Mouse (Mus musculus) testis, postnatal 14 days (tissue): ENCODE measurements around the gene Ablim1.
A peak's percentile ranks its signal among the peaks of the same experiment; 100 is the strongest.

Experiments used
- DNase-seq: peaks from one replicate; pipeline ENCODE4 v3.0.0; 2021; ENCODE audit warnings: low spot score

The Ablim1 gene

DNA sequence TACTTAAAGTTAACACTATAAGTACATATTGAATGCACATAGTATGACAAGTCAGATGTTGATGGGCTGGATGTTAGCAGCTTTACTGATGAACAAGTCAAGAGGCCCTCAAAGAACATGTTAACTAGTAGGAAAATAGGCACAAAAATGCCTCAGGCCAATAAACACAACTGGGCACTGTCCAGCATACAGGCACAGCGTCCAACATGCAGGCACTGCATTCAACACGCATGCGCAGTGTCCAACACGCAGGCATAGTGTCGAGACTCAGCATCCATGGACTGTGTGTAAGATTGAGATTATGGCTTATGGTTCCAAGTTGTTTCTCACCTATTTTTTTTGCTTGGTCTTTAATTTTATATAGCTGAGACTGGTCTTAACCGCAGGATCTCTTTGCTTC is 92.1 kb downstream of the Ablim1 start:
- no peak for DNase-seq

DNA sequence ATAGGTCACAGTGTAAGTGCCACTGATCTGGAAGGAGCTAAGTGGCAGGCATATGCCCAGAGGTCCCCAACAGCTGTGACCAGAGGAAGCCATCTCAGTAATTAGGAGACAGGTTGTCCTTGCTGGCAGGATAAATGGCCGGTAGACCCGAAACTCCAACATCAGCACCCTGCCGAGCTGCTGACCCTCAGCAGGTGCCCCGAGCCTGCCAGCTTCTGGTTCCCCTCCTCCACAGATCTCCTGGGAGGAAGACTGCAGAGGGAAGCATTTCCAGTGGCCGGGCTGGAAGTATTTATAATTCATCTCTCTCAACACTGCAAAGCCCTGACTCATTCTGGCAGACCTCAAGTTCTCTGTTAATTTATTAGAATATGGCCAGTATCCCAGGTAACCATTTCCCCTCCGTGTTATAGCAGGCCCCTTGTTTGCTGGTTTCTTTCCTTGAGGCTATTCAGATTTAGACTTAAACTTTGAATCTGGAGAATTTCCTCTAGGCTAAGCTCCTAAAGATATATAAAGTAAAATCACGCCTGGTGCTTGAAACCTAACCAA is 93.0 kb downstream of the Ablim1 start:
- DNase-seq, result no peak

DNA sequence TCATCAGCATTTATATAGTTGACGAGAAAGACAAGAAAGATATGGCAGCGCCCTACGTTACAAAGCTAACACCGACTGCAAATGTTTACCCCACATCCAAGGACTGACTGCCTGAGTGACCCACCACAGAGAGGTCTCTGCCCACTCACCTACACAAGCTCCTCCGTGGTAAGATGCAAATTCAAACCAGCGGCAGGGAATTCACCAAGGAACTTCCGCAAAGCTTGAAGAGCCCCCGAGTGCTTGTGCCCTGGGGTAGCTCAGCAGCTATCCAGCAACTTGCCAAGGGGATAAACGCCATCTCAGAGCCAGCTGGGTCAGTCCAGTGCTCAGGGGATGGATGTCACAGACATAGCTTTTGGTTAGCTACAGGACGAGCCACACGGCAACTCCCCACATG is 95.0 kb downstream of the Ablim1 start:
- DNase-seq, result no peak

DNA sequence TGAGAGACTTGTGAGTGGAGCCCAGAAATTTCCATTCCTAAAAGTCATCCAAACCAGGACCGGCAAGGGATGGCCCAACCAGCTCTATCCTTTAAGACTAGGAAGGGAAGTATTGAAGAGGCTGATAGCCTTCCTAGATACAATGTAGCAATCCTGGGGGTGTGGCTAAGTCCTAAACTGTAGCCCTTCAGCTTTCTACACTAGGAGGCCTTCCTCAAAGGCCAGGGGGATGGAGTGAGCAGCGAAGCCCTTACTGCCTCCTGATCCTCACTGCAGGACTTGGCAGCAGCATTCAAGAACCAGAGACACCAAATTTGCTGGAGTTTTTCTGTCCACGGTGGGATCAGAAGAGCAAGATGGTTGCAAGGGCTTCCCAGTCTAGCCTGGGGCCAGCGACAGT is 97.6 kb downstream of the Ablim1 start:
- peak; percentile 46 for DNase-seq

DNA sequence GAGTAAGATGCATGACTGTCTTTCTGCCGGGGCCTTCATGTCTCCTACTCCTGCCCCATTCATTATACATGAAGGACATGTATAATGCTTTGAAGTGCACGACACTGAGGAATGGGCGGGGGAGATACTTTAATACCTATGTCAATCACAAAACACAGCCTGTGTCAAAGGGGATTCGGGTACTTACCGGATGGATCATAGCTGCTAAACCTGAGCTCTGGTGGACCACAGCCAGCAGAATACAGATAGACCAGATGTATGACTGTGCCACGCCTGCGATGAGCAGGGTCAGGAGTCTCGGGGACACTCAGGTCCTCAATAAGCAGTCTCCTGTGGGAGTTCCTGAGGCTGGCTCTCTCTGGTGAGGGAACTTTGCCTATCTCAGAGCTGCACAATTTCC is 99.2 kb downstream of the Ablim1 start:
- no peak for DNase-seq

DNA sequence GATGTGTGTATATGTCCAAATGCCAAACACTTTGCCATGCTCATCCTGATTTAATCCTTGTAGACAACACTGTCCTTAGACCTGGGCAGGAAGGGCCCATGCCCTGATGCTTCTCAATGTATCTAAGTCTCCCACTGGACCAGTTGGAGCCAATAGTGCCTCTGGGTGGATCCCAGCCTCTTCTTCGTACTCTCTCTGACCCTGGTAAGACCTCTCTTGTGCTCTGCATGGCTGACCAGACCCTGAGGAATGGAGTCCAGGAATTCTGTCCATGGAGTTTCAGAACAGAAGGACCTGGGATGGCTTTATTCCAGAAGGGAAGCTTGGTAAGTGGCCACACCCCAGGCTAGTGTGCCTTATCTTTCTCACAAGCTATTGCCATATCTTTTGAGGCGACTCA is 102.3 kb downstream of the Ablim1 start:
- DNase-seq, result no peak

DNA sequence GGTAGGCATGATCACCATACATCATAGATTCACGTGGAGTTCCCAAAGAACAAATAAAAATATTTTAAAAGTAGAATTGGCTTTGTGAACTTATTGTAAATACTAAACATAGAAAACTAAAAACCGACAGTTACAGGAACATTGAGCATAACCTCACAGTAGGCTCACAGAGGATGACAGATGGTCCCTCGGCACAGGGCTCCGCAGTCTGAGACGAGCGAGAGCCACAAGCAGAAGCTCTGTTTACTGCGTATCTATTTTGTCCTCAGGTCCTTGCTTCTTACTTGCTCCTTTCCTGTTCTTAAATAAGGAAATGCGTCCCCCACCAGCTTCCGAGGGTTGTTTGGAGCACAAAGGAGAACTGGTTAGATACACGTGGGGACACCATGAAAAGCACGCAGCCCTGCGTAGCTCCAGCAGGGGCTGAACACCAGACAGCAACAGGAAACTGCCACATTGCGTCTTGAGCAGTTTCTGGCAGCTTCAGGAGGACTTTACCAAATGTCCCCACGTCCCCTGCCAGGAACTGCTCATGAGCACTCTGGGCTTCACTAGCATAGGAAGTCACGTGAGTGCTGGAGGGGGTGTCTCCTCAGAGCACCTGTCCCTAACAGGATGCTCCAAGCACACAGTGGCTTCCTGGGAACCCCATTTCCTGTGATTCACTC is 103.1 kb downstream of the Ablim1 start:
- DNase-seq, result no peak

DNA sequence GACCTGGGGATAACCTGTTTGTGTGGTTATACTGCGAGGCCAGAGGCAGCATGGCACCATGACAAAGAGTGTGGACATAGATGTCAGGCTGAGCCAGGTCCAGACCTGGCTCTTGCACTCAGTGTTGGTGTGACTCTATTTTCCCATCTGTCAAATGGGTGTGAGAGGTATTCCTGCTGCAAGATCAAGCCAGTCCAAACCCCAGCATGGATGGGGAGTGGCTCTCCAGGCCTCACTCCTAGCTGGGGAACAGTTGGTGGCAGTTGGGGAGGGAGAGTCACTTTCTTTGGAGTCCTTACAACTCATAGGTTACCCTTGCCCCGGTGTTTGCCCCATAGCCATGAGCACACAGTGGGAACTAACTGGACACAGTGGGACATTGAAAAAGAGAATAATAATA is 103.8 kb downstream of the Ablim1 start:
- DNase-seq, result no peak

DNA sequence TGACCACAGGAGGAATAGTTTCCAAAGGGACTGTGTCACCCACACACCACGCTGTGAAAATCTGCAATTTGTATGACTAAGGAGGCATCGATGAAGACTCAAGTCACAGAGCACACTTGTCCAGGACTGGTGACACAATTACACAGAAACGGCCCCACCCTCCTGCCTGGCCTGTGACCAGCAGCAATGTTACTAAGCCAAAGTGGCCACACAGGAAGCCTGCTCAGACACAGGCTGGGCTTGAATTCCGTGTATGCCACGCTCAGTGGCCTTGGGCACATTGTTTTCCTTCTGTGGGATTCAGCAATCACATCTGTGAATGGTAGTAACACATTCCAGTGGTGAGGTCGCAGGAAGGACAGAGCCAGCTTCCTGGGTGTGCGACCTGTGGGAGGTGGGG is 110.6 kb downstream of the Ablim1 start:
- no peak for DNase-seq

DNA sequence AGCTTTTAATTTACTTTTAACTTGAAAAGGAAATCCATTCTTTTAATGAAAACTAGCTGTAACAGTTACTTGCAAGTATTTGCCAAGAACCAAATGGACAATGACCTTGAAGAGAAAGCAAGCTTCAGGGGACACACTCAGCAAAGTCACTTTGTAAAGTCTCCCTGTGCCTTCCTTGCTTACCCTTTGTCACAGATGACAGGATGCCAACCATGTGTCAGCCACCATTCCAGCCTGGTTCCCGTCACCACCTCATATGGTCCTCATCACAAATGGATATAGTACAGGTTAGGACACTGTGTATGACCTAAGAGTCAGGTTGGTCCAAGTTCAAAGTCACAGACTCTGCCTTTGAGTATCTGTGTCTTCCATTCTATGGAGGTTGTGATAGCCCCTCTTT is 112.2 kb downstream of the Ablim1 start:
- no peak for DNase-seq

DNA sequence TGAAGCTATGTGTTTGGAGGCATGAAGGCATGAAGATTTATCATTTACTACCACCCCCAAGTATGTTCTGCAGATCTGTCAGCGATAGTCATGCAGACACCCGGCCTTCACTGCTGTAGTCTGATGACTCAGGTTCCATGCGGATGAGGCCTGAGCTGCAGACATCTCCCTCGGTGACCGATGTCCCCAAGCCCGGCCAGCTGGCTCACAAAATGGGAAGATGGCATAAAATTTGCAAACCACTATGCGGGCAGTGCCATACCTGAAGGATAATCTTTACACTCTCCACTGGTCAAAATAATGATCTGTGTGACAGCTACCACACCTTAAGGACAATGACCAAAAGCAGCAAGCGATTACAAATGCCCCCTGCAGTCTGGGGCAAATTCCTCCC is 113.6 kb downstream of the Ablim1 start:
- DNase-seq, result no peak

DNA sequence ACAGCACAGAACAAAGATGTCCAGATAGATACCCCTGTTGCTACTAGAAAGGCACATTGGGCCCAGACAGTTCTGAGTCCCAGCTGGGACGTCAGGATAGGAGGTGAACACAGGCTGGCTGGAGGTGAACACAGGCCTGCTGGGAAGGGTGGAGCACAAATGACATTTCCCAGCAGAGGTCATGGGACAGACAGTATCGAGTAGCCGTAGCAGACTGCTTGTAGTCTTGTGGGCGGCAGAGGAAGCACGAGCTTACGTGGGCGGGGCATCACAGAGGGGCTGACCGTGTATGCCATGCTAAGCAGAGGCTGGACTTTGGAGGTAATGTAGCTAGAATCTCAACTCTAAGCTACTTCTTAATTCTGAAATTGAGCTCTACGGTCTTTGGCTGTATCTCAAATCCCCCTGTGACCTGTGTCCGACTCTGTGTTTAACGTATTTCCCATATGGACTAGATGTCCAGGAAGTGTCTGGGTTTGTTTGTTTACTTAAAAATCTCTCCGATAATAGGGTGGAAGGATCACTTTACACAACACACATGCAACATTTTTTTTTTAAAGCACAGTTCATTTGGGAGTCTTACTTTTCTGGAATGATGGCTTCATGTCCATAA is 114.1 kb downstream of the Ablim1 start:
- DNase-seq, result no peak

DNA sequence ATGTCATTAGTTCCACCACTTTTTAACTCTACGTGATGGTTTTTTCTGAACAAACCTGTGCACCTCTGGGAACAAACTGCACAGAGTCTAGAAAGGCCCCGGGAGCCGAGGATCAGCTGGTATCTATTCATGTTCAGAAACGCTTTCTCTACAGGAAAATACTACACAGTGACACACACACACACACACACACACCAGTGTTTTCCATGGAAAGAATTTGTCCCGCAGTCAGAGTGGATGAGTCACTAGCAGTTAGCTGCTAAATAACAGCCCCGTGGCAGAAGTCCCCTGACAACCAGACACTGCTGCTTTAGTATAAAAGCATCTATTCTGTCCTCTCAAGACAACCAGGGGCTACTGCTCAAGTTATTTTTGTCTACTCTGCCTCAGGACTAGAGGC is 115.4 kb downstream of the Ablim1 start:
- DNase-seq, result no peak

DNA sequence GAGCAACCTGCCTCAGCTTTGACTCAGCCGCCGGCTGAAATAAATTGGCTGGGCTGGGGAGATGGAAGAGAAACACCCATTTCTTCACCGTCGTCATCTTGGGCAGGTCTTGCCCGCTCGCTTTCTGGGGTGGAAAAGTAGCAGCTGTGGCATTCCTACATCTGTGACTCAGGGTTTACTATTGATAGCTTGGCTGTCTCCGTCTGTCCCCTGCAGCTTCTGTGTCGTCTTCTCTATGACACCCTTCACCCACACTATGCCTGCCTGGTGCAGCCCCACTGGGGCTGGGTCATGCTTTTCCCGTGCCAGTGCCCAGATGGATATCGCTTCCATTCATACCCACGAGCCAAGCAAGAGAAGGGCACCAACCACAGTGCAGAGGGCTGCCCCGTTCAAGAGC is 116.2 kb downstream of the Ablim1 start:
- no peak for DNase-seq

DNA sequence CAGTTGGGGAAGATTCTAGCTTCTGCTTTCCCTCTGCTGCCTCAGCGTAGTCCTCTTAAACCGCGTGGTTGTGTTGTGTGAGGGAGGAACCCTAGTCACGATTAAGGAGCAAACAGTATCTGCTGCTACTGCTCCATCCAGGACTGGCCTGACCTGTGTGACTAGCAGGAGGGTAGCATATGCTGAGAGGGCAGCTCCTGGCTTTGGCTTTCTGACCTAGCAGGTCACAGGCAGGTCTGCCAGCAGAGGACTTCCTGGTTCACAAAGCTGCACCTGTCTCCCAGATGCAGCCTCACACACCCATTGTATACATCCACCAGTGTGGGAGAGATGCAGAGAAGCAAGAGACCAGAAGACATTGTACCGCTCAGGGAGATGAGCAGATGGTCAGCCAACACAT is 116.7 kb downstream of the Ablim1 start:
- DNase-seq, result no peak

DNA sequence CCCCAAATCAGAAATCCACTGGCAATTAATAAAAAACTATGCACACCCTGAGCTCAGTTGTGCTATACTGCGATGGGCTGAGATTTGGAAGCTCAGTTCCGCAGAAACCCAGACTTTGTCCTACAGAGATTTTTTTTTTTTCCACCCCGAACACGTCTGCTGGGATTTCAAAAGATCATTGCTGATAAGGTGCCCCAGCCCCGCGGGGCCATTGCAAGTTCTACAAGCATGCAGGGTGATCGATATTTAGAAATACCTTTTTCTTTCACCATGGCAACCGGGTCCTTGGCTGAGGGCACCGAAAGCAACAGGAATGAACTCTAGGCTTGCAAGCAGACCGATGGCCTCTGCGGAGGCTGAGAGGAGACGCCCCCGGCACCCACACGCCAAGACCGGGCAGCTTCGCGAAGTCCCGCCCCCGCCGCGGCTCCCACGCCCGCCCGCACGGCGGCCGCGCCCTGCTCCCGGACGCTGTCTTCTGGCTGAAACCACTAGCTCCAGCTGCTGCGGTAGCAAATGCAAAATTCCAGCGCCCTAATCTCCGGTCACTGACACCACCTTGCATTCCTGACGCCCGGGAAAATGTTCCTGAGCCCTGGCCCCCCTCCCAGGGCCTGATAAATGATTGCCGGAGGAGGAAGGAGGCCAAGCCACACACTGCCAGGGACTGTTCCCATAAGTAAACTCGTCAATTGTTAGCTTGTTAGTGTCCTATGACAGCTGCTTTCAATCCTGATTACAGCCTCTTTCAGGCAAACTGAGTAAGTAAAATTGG is 117.5 kb downstream of the Ablim1 start:
- DNase-seq, result peak; percentile 53

DNA sequence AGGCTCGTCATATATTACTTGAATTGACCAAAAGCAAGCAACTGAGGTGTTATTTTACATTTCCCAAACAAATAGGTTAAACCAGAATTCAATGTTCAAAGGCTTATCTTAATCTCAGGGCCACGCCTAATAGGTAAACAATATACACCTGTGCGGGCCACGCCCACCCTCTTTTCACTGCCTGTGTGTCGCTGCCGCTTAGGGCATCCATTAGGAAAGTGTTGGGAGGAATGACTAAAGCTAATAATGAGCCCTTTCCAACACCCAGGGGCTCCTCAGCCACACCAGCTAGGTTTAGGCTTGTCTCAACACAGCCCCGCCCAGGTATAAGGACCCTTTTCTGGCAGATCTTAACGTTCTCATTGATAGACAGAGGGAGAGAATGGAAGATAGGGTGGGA is 118.1 kb downstream of the Ablim1 start:
- no peak for DNase-seq

DNA sequence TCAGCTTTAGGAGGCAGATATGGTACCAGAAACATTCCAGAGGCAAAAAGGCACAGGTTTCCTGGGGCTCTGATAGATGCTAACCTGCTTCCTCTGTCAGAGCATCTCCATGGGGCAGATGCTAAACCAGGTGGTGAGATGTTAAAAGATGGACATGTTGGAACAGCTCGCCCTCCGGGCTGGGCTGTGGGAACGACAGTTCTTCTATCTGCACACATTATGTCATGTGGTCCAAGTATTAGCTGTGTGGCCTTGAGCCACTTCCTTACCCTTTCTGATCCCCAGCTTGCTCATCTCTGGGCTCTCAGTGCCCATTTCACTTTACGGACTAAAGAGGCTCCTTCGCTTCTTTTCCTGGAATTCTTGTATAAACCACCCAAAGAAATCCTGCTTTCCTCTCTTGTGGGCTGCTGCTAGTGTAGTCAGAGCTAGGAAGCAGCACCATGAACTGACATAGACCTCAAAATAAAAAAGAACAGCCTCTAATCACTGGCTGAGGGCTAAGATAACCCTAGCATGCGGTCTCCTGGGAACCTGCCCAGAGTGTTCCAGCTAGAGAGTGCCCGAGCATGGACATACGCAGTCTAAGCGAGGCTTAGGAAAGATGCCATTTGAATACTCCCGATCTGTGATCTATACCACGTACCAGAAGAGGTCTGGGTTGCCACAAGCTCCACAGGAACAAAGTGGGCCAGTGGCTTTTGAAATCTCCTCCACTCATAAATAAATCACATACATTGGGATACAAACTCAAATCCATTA is 119.4 kb downstream of the Ablim1 start:
- no peak for DNase-seq

DNA sequence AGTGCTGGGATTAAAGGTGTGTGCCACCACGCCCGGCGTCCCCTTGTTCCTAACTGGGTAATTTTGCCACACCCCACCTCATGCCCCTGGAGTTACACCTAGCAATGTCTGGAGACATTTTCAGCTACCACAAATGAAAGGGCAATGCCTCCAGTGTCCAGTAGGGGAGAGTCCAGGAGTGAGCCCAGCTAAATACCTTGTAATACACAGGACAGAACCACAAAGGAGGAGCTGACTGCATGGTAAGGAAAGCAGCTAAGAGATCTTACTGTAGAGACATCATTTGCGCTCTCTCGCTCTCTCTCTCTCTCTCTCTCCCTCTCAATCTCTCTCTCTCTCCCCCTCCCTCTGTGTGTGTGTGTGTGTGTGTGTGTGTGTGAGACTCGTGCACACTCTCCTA is 120.8 kb downstream of the Ablim1 start:
- DNase-seq, result no peak

DNA sequence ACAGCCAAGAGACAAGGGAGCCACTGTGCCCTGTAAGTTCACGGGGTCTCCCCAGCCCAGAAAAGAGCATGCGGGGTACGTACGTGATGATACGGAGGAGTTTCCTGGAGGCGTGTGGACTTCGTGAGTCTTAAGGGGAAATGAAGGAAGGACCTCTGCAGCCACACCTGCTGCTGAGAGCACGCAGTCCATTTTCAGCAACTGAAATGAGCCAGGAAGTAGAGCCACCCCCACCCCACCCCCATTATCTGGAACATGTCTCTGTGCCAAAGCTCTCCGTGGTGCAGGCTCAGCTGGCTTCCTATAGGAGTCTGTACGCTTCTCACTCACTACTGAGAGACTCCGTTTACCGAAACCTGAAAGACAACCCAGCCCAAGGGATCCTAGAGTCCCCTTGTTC is 121.3 kb downstream of the Ablim1 start:
- no peak for DNase-seq

DNA sequence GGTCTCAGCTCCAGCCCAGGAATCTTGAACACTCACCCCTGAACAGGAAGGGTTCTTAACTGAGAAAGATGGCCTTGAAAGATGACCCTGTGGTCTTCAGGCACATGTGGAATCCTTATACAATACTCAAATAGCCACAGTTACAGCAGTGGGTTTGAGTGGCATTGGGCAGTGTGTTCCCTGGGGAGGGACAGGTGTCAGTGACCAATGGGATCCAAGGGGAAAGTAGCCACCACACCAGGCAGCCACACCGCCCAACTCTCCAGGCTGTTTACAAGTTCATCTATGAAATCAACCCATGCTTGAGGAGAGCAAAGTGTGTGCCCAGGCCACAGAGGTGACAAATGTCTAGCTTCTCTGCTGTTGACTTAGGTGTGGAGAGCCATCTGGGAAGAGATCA is 123.6 kb downstream of the Ablim1 start:
- DNase-seq, result no peak

DNA sequence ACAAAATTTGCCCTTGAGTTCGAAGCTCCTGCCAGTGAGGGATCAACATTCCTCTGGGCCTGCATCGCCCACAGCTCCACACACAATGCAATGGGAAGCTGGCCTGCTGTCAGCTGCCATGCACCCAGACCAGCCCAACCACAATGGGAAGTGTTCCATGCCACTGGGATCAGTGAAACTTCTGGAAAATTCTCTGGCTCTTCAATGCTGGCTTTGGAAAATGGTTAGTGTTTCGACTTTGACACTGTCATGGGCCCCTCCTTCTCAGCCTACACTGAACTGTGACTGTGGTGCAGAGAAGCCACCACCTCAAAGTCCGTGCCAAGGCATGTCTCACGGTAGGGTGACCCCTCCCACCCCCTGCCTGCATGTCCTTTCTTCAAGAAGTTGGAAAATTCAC is 125.3 kb downstream of the Ablim1 start:
- no peak for DNase-seq

DNA sequence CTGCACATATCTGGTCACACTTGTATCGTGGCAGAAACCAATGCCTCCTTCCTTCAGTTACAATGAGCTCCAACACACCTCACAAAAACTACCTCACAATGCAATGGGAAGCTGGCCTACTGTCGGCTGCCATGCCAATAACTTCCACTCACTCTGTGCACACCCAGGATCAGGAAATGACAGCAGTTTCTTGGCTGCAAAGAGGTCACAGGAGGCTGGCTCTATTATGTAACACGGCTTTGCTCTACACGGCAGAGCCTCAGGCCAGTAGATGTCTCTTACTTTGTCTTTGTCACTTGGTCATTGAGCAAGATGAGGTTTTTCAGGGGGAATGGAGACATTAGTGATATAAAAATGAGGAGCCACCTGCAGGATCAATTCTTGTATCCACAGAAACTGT is 126.2 kb downstream of the Ablim1 start:
- no peak for DNase-seq
